Mouse (Mus musculus): ENCODE measurements at regions not wholly inside any gene's neighbourhood (a gene's known extent, or its start where the extent isn't known, plus 50 kb on each side); places are given as distances from the start of the nearest gene placed in this dataset.

DNA sequence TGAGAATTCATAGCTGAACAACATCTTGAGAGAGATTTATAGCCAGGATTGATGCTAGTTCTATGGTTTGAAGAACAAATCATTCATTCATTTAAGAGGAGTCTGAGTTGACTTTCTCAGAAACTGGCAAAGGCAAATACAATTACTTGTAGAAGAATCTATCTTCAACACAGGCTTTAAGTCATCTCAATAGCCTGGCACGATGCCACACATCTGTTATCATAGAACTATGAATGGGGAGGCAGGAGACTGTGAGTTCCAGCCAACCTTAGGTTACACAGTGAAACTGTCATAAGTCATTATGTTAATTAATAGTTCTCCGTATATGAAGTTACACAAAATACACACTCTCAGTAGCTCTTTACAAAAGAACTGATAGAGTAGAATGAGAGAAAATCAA lies 231.9 kb upstream of the Impg1 start:
- no peak for TF ChIP-seq CTCF (IDR thresholded peaks at IDR 0.05; ENCODE audit: low read depth)
- TF ChIP-seq EP300 (optimal IDR thresholded peaks at IDR 0.05), result no peak

Data from stomach, postnatal 0 days (tissue).